Mouse (Mus musculus): ENCODE measurements around the gene Irak3. TPM values are rescaled to one million over a fixed set of nuclear protein-coding genes. Genes with fewer than 3 reads are reported as not detected.

Gene Irak3
- total and polyA plus RNA-seq, 3 experiments, result 1.6 to 4.4 (median 3.4) TPM

DNA sequence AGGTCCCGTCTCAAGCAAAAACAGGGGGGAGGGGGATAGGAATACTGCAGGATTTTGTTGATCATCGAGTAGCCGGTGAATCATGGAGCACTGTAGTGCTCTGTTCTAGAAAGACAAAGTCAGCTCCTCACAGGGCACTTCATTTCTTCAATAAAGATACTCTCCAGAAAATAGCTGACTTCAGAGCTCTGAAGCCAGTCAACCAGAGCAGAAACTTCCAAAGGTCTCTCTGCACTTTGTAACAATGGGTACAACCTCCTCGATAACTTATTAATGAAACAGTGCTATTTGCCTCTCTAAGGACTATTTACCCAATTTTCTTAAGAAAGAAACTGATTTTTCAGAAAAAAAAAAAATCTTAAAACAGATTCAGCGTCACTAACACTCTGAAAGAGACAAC lies 106.2 kb downstream of the Irak3 start:
- DNase-seq, result no peak

DNA sequence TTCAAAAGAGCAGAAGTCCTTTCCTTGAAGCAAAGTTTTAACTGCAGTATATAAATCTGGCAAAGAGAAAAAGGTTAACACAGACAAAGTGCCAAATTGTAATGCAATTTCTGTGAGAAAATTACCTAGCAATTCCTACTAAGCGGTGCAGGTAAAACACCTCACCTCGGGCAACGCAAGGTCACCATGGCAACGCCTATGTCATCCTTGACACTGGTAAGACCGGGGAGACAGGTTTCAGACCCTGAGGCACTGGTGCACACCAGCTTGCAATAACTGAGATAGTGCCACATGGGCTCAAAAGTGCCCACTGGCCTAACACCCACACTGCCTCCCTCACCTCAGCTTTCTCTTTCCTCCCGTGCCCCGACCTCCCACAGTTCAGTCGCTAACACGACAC lies 106.8 kb downstream of the Irak3 start:
- DNase-seq, result no peak

DNA sequence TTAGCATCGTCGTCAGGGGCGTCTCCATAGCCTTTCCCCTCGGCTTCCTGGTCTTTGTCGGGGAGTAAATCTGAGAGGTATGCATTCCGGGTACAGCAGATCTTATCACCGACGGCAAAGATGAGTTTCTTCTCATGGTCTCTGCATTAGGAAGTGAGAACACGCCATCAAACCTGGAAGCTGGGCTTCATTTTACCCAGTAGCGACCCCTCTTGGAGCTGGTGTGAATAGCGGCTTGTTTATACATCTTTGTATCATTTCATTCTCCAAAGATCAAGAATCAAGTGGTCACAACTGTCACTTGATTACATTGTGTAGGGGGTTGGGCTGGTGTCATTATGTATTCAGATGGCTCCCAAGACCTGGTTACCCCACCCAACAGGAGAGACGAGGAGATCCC lies 109.4 kb downstream of the Irak3 start:
- no peak for DNase-seq

Other genes starting within 250 kb of the Irak3 start
- 10 to 100 TPM in 1 of 2 experiments, 1 to 10 TPM in 1; 6.9 to 10.1 TPM for gene Helb, start 89.1 kb downstream of the Irak3 start, total RNA-seq (2021)
- gene Helb, start 89.1 kb downstream of the Irak3 start, polyA plus RNA-seq (2012; rRNA removed), result 3.4 and 4.8 TPM in 2 replicates
- gene Tmbim4, start 540 bp downstream of the Irak3 start, total RNA-seq (2021), result 100 to 1,000 TPM; 146 TPM
- 487 and 538 TPM in 2 replicates for gene Tmbim4, start 540 bp downstream of the Irak3 start, polyA plus RNA-seq (2012; rRNA removed)
- gene Llph, start 24.9 kb upstream of the Irak3 start, total RNA-seq (2021), result 10 to 100 TPM; 22.6 to 32.1 TPM
- gene Llph, start 24.9 kb upstream of the Irak3 start, polyA plus RNA-seq (2012; rRNA removed), result 1.6 and 2.8 TPM in 2 replicates